Mouse (Mus musculus): ENCODE results near the gene Srgap1. TPM values are rescaled to one million over a fixed set of nuclear protein-coding genes. Genes with fewer than 3 reads are reported as not detected.

Gene Srgap1
- total and polyA plus RNA-seq, 3 experiments, result 0.22 TPM; not detected in 2

DNA sequence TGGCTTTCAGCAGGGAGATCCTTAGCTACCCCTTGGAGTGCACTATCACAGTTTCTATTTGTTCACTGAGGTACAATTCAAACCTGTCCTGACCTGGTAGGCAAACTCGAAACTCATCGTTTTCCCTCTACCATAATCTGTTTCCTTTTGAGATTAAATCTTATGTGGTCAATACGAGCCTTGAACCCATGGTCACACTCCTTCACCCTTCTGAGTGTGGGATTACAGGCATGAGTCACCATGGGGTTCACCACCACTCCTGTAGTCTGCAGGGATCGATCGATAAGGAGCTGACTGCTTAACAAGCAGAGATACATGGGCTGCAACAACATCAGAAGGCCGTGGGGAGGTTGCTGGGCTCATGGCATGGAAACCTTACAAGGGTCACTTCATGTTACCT, 146.3 kb downstream of the Srgap1 start:
- Histone ChIP-seq H3K4me3 (ENCODE audit: low read depth, low read length) (no peak overlapping the region), H3K27me3 (ENCODE audit: insufficient read depth, low read length) (no peaks in the 10 kb centered on the region), H3K4me1 (ENCODE audit: insufficient read depth, low read depth, low read length) (no peaks in the 10 kb centered on the region), H3K9me3 (replicated peaks) (peaks cover 54% of the 10 kb centered on the region), H3K36me3 (replicated peaks) (no peaks in the 10 kb centered on the region)
- TF ChIP-seq POLR2AphosphoS5 (IDR thresholded peaks at IDR 0.05; ENCODE audit: insufficient replicate concordance, low read depth, low read length) (no peak), CTCF (IDR thresholded peaks at IDR 0.05; ENCODE audit: low read depth, low read length) (no peak), TAL1 (conservative IDR thresholded peaks at IDR 0.05; ENCODE audit: low read depth, low read length) (no peak), GATA1 (IDR thresholded peaks at IDR 0.05; ENCODE audit: borderline replicate concordance, low read length) (no peak), GATA2 (IDR thresholded peaks at IDR 0.05; ENCODE audit: borderline replicate concordance, low read depth, low read length) (no peak)
- no peak for ATAC-seq (ENCODE audit: extremely low read depth, insufficient number of reproducible peaks, low FRiP score, poor library complexity, severe bottlenecking)
- DNase-seq (ENCODE audit: low spot score), result no peak

DNA sequence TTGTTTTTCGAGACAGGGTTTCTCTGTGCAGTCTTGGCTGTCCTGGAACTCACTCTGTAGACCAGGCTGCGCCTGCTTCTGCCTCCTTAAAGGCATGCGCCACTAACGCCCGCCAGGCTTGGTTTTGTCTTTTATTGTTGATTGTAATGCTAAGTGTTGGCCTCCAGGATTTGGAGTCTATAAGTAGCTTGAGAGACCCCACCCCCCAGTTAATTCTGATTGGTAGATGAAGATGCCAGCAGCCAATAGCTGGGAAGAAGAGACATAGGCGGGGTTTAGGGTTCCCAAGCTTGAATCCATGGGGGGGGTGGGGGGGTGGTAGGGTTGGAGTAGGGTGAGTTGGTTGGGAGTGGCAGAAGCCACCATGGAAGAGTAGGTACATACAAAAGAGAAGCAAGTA, 147.4 kb downstream of the Srgap1 start:
- Histone ChIP-seq H3K27me3 (ENCODE audit: insufficient read depth, low read length) (no peaks in the 10 kb centered on the region), H3K4me3 (ENCODE audit: low read depth, low read length) (no peak overlapping the region), H3K9me3 (replicated peaks) (peaks cover 53% of the 10 kb centered on the region), H3K36me3 (replicated peaks) (no peaks in the 10 kb centered on the region), H3K4me1 (ENCODE audit: insufficient read depth, low read depth, low read length) (no peaks in the 10 kb centered on the region)
- TF ChIP-seq TAL1 (conservative IDR thresholded peaks at IDR 0.05; ENCODE audit: low read depth, low read length) (no peak), GATA1 (IDR thresholded peaks at IDR 0.05; ENCODE audit: borderline replicate concordance, low read length) (no peak), GATA2 (IDR thresholded peaks at IDR 0.05; ENCODE audit: borderline replicate concordance, low read depth, low read length) (no peak), CTCF (IDR thresholded peaks at IDR 0.05; ENCODE audit: low read depth, low read length) (no peak), POLR2AphosphoS5 (IDR thresholded peaks at IDR 0.05; ENCODE audit: insufficient replicate concordance, low read depth, low read length) (no peak)
- ATAC-seq (ENCODE audit: extremely low read depth, insufficient number of reproducible peaks, low FRiP score, poor library complexity, severe bottlenecking) (no peak), DNase-seq (ENCODE audit: low spot score) (no peak)

DNA sequence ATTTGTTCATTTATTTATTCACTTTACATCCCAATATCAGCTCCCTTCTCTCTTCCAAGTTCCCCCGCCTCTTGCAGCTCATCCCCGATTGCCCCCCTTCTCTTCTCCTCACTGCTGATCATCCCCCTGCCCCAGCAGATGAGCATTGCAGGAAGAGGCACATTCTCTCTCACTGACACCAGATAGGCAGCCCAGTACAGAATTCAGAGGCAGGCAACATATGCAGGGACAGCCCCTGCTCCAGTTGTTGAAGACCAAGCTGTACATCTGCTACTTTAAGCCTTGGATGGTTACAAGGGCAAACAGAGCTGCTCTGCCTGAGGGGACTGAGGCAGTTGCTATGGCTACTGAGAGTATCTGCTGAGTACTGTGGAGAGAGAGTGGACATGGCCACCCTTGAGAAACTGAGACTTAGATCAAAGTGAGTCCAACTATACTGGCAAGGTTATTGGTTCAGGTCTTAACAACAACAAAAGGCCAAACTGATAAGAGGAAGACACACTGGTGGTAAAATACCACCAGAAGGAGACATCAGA, 149.2 kb downstream of the Srgap1 start:
- no peaks in the 10 kb centered on the region for H3K27me3 ChIP-seq (ENCODE audit: insufficient read depth, low read length)
- H3K4me3 ChIP-seq (ENCODE audit: low read depth, low read length), result no peak overlapping the region
- H3K9me3 ChIP-seq (replicated peaks), result peaks cover 53% of the 10 kb centered on the region
- TF ChIP-seq GATA1 (IDR thresholded peaks at IDR 0.05; ENCODE audit: borderline replicate concordance, low read length) (no peak), TAL1 (conservative IDR thresholded peaks at IDR 0.05; ENCODE audit: low read depth, low read length) (no peak), CTCF (IDR thresholded peaks at IDR 0.05; ENCODE audit: low read depth, low read length) (no peak), POLR2AphosphoS5 (IDR thresholded peaks at IDR 0.05; ENCODE audit: insufficient replicate concordance, low read depth, low read length) (no peak), GATA2 (IDR thresholded peaks at IDR 0.05; ENCODE audit: borderline replicate concordance, low read depth, low read length) (no peak)
- ATAC-seq (ENCODE audit: extremely low read depth, insufficient number of reproducible peaks, low FRiP score, poor library complexity, severe bottlenecking) (no peak), DNase-seq (ENCODE audit: low spot score) (no peak)
- no peaks in the 10 kb centered on the region for H3K36me3 ChIP-seq (replicated peaks)
- H3K4me1 ChIP-seq (ENCODE audit: insufficient read depth, low read depth, low read length), result no peaks in the 10 kb centered on the region

DNA sequence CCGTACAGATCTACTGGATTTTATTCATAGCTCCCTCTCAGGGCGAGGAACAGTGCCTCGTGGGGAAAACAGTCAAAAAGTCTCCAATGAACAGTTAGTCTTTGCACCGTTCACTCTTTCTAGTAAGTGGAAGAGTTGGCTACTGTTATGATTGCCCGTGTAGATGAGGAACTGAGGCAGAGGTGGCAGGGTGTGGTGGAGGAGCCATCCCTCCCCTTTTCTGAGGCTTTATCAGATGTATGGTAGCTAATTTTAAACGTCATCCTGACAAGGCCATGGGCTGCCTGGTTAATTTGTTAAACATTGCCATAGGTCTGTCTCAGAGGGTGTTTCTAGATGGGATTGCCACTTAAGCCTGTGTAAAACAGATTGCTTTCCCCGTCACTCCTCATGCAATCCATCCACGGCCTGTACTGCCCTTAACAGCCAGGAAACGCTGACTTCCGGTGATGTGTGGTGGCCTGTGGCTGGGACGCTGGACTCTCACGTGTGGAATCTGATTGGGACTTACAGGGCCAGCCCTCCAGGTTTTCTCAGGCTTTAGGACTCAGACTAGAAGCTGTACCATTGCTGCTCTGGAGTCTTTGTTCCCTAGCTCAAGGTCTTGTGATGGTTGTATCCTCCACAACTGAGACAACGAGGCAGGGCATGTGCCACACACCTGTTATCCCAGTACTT, 155.6 kb downstream of the Srgap1 start:
- no peaks in the 10 kb centered on the region for H3K4me1 ChIP-seq (ENCODE audit: insufficient read depth, low read depth, low read length)
- no peak for DNase-seq (ENCODE audit: low spot score)
- H3K9me3 ChIP-seq (replicated peaks), result peaks cover 52% of the 10 kb centered on the region
- H3K27me3 ChIP-seq (ENCODE audit: insufficient read depth, low read length), result no peaks in the 10 kb centered on the region
- no peak overlapping the region for H3K4me3 ChIP-seq (ENCODE audit: low read depth, low read length)
- ATAC-seq (ENCODE audit: extremely low read depth, insufficient number of reproducible peaks, low FRiP score, poor library complexity, severe bottlenecking), result no peak
- no peak for TF ChIP-seq GATA2 (IDR thresholded peaks at IDR 0.05; ENCODE audit: borderline replicate concordance, low read depth, low read length)
- no peak for TF ChIP-seq TAL1 (conservative IDR thresholded peaks at IDR 0.05; ENCODE audit: low read depth, low read length)
- no peaks in the 10 kb centered on the region for H3K36me3 ChIP-seq (replicated peaks)

DNA sequence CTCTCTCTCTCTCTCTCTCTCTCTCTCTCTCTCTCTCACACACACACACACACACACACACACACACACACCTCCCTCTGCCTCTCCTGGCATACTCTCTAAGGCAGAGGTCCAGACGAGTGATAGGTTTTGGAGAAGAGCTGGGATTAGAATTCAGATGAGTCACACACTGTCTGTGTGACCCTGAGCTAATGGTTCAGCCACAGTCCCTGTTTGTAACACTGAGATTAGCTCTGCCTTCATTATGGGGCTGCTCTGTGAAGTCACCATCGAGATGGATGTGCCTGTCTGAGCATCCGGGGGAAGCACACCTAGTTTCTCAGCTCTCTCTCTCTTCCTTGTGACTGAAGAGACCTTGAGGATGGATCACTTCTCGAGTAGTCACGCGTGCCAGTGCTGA, 157.1 kb downstream of the Srgap1 start:
- TF ChIP-seq TAL1 (conservative IDR thresholded peaks at IDR 0.05; ENCODE audit: low read depth, low read length), result no peak
- no peak for DNase-seq (ENCODE audit: low spot score)
- Histone ChIP-seq H3K4me1 (ENCODE audit: insufficient read depth, low read depth, low read length) (no peaks in the 10 kb centered on the region), H3K9me3 (replicated peaks) (peaks cover 59% of the 10 kb centered on the region), H3K4me3 (ENCODE audit: low read depth, low read length) (no peak overlapping the region), H3K36me3 (replicated peaks) (no peaks in the 10 kb centered on the region), H3K27me3 (ENCODE audit: insufficient read depth, low read length) (no peaks in the 10 kb centered on the region)
- ATAC-seq (ENCODE audit: extremely low read depth, insufficient number of reproducible peaks, low FRiP score, poor library complexity, severe bottlenecking), result no peak

DNA sequence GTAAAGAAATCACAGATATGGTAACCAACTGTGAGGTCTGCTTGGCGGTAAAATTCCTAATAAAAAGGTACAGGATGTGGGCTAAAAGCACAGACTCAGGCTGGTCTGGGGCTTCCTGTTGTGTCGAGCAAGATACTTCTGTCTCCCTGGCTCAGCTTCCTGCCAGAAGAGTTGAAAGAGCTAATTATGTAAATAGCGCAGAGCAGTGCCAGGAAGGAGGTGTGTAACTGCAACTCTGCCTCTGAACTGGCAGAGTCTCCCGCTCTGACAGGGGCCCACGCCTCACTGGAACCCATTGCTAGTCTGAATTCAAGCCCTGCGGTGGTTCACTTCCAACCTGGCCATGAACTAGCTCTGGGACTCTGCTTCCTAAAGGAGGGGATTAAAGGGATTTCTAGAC, 160.3 kb downstream of the Srgap1 start:
- ATAC-seq (ENCODE audit: extremely low read depth, insufficient number of reproducible peaks, low FRiP score, poor library complexity, severe bottlenecking) (no peak), DNase-seq (ENCODE audit: low spot score) (no peak)
- H3K27me3 ChIP-seq (ENCODE audit: insufficient read depth, low read length), result no peaks in the 10 kb centered on the region
- H3K36me3 ChIP-seq (replicated peaks), result no peaks in the 10 kb centered on the region
- H3K9me3 ChIP-seq (replicated peaks), result peaks cover 53% of the 10 kb centered on the region
- no peaks in the 10 kb centered on the region for H3K4me1 ChIP-seq (ENCODE audit: insufficient read depth, low read depth, low read length)
- TF ChIP-seq CTCF (IDR thresholded peaks at IDR 0.05; ENCODE audit: low read depth, low read length) (no peak), TAL1 (conservative IDR thresholded peaks at IDR 0.05; ENCODE audit: low read depth, low read length) (no peak), GATA1 (IDR thresholded peaks at IDR 0.05; ENCODE audit: borderline replicate concordance, low read length) (no peak), GATA2 (IDR thresholded peaks at IDR 0.05; ENCODE audit: borderline replicate concordance, low read depth, low read length) (no peak), POLR2AphosphoS5 (IDR thresholded peaks at IDR 0.05; ENCODE audit: insufficient replicate concordance, low read depth, low read length) (no peak)
- no peak overlapping the region for H3K4me3 ChIP-seq (ENCODE audit: low read depth, low read length)

Measured in G1E (cell line).